7 mouse cellular contexts compared by ENCODE assay signal in genomic region chr5:81019166-81019565, GRCm38 (mm10). TPM values are rescaled to one million over a fixed set of nuclear protein-coding genes. Genes with fewer than 3 reads are reported as not detected.
DNase-seq lines count a peak whose midpoint lies in the region; ATAC-seq and TF ChIP-seq lines count a peak whose summit lies in the region.

No protein-coding gene starts in this region.

- 28% methylated on average over 3 of the region's 3 CpGs for WGBS in lung, adult 2 months
- WGBS in forebrain, embryonic 13.5 days = 4% methylated on average over 2 of the region's 3 CpGs
- 1% methylated on average over 3 of the region's 3 CpGs for WGBS in limb, embryonic 15.5 days
- 12% methylated on average over 3 of the region's 3 CpGs for WGBS in stomach, embryonic 16.5 days

- intact Hi-C loops in left cerebral cortex, postnatal 4 days (cut with DNase I) = no loop called here

- no peak for TF ChIP-seq CTCF in lung, adult 2 months (IDR thresholded peaks at IDR 0.05; ENCODE audit: insufficient read depth, low read length)

- H3K27me3 ChIP-seq in forebrain, embryonic 13.5 days = peaks cover 11% of the 10 kb centered on the region
- no peaks in the 10 kb centered on the region for H3K27me3 ChIP-seq in limb, embryonic 15.5 days
- H3K27me3 ChIP-seq in stomach, embryonic 16.5 days (ENCODE audit: control insufficient read depth, insufficient read depth, low read length) = no peaks in the 10 kb centered on the region

- peak; percentile 16 for ATAC-seq in forebrain, embryonic 13.5 days
- no peak for ATAC-seq in limb, embryonic 15.5 days (ENCODE audit: insufficient number of reproducible peaks, low FRiP score, low TSS enrichment, low read depth)
- no peak for ATAC-seq in stomach, embryonic 16.5 days (ENCODE audit: insufficient read depth, low FRiP score)

- TF ChIP-seq POLR2A in lung, adult 2 months (IDR thresholded peaks at IDR 0.05; ENCODE audit: borderline replicate concordance, extremely low read depth, low read depth, low read length) = no peak

- H3K4me1 ChIP-seq in lung, adult 2 months (ENCODE audit: control insufficient read depth, insufficient read depth, low read length) = no peaks in the 10 kb centered on the region
- H3K4me1 ChIP-seq in forebrain, embryonic 13.5 days = peaks cover 19% of the 10 kb centered on the region
- peaks cover 21% of the 10 kb centered on the region for H3K4me1 ChIP-seq in limb, embryonic 15.5 days
- H3K4me1 ChIP-seq in stomach, embryonic 16.5 days (ENCODE audit: control insufficient read depth, insufficient read depth, low read length) = no peaks in the 10 kb centered on the region

- H3K9ac ChIP-seq in forebrain, embryonic 13.5 days = peak overlapping the region; percentile 87
- H3K9ac ChIP-seq in limb, embryonic 15.5 days = no peak overlapping the region
- peak overlapping the region; percentile 85 for H3K9ac ChIP-seq in stomach, embryonic 16.5 days (ENCODE audit: low read length)

- H3K9me3 ChIP-seq in forebrain, embryonic 13.5 days (replicated peaks) = no peaks in the 10 kb centered on the region
- H3K9me3 ChIP-seq in limb, embryonic 15.5 days = no peaks in the 10 kb centered on the region
- H3K9me3 ChIP-seq in stomach, embryonic 16.5 days (replicated peaks; ENCODE audit: control insufficient read depth, low read length) = no peaks in the 10 kb centered on the region

- no peak for DNase-seq in lung, adult 2 months
- DNase-seq in lung, adult 18-20 months = no peak
- no peak for DNase-seq in left cerebral cortex, postnatal 4 days
- no peak for DNase-seq in right cerebral cortex, postnatal 36 days (ENCODE audit: low spot score in 2 of 2)

- H3K4me3 ChIP-seq in lung, adult 2 months (replicated peaks; ENCODE audit: extremely low read depth, low read depth, low read length) = peak overlapping the region; percentile 89
- H3K4me3 ChIP-seq in forebrain, embryonic 13.5 days = peak overlapping the region; percentile 67
- H3K4me3 ChIP-seq in limb, embryonic 15.5 days = peak overlapping the region; percentile 72
- H3K4me3 ChIP-seq in stomach, embryonic 16.5 days (replicated peaks; ENCODE audit: low read length) = peak overlapping the region; percentile 70

- peak overlapping the region; percentile 97 for H3K27ac ChIP-seq in forebrain, embryonic 13.5 days
- H3K27ac ChIP-seq in limb, embryonic 15.5 days = peak overlapping the region; percentile 95
- no peak overlapping the region for H3K27ac ChIP-seq in stomach, embryonic 16.5 days (ENCODE audit: low read length)

- peak overlapping the region; percentile 75 for H3K4me2 ChIP-seq in forebrain, embryonic 13.5 days
- H3K4me2 ChIP-seq in limb, embryonic 15.5 days = peak overlapping the region; percentile 90
- peak overlapping the region; percentile 86 for H3K4me2 ChIP-seq in stomach, embryonic 16.5 days (ENCODE audit: low read depth, low read length)

- H3K36me3 ChIP-seq in forebrain, embryonic 13.5 days (ENCODE audit: poor library complexity, severe bottlenecking) = no peaks in the 10 kb centered on the region
- no peaks in the 10 kb centered on the region for H3K36me3 ChIP-seq in limb, embryonic 15.5 days
- H3K36me3 ChIP-seq in stomach, embryonic 16.5 days (ENCODE audit: control insufficient read depth, insufficient read depth, low read length) = no peaks in the 10 kb centered on the region

RNA-seq across cellular contexts. Expression of gene Adgrl3, which starts 0.8 kb away (rescaled TPM):
- polyA plus RNA-seq in lung, adult 2 months (2012; rRNA removed) = 22.5 and 30.7 TPM in 2 replicates
- polyA plus RNA-seq in forebrain, embryonic 13.5 days (2015; fragmentation: Nextera tagmentation; extraction: Ambion mirVana) = 31.7 and 41.4 TPM in 2 replicates
- polyA plus RNA-seq in limb, embryonic 15.5 days (2015; fragmentation: Nextera tagmentation; extraction: Ambion mirVana) = 27.9 and 32.4 TPM in 2 replicates
- polyA plus RNA-seq in stomach, embryonic 16.5 days (2015; fragmentation: Nextera tagmentation; extraction: Ambion mirVana) = 16.9 and 17.0 TPM in 2 replicates
- 100 to 1,000 TPM; 247 to 254 TPM for total RNA-seq in left cerebral cortex, postnatal 4 days (2021)
